Mouse (Mus musculus) cortical plate, adult 2 months (tissue): ENCODE measurements around the gene Actn1.

Experiments
- CTCF ChIP-seq: fragments of 200-500 bp; IDR thresholded peaks from 2 replicates; pipeline ENCODE4 v1.5.1; 2011; ENCODE audit warnings: mild to moderate bottlenecking, control low read depth, low read length; ENCODE audit not compliant: insufficient read depth; ENCODE audit errors: extremely low read depth
- POLR2A ChIP-seq: fragments of 200-500 bp; IDR thresholded peaks from 2 replicates; pipeline ENCODE4 v1.6.1; 2011; ENCODE audit warnings: mild to moderate bottlenecking, low read length, control low read depth; ENCODE audit not compliant: insufficient read depth; ENCODE audit errors: extremely low read depth

- no peak for TF ChIP-seq POLR2A
- no peak for TF ChIP-seq CTCF
These were observed 10.6 kb downstream of the Actn1 start for GRCm38 (mm10) chr12:80249539-80249938.
